Mouse (Mus musculus) sigmoid colon, adult 10 weeks (tissue): ENCODE results near the gene Chil4. TPM values are rescaled to one million over a fixed set of nuclear protein-coding genes. Genes with fewer than 3 reads are reported as not detected.

Experiments
- polyA plus RNA-seq: library from polyadenylated mRNA; stranded (reverse); fragments of 350-450 nt; fragmentation: Illumina TruSeq; extraction: RNeasy Lipid Tissue Mini Kit (QIAGEN cat#74804); gene quantifications from one replicate; pipeline ENCODE4 v1.2.3, GENCODE M21; 2014; ENCODE audit warnings: low read depth, low replicate concordance

Chil4 gene
- polyA plus RNA-seq, result not detected

GRCm38 (mm10) chr3:106219407-106219806 is at the start of gene Chil4:
Gene Chil4, minus strand, starts transcription at chr3:106219507.

GRCm38 (mm10) chr3:106167464-106167863 is 51.8 kb downstream of the Chil4 start, which contains the start of gene Chil3:
Gene Chil3, minus strand, starts transcription at chr3:106167564.

Other genes starting within 250 kb of the Chil4 start
- 4.0 TPM for gene Ovgp1, start 245.8 kb downstream of the Chil4 start, polyA plus RNA-seq
- gene Pifo, start 204.9 kb downstream of the Chil4 start, polyA plus RNA-seq, result not detected
- gene Chil5, start 186.7 kb downstream of the Chil4 start, polyA plus RNA-seq, result 0.76 TPM
- not detected for gene Chia1, start 106.3 kb downstream of the Chil4 start, polyA plus RNA-seq
- 1.0 TPM for gene Chil3, start 51.9 kb downstream of the Chil4 start, polyA plus RNA-seq
- 1.5 TPM for gene Chil6, start 186.7 kb upstream of the Chil4 start, polyA plus RNA-seq